Mouse (Mus musculus) ovary, postnatal 14 days (tissue): ENCODE measurements around the gene Micu1.
"Not testable (repeated sequence)": the region's sequence is repeated elsewhere in the genome, so short reads cannot be mapped to it uniquely, and the experiment has no call there.

Experiments used
- DNase-seq: peaks from one replicate; pipeline ENCODE4 v3.0.0; 2022; ENCODE audit warnings: low spot score

The Micu1 gene

GRCm38 (mm10) chr10:59848953-59849352 is 146.7 kb downstream of the Micu1 start:
- no peak for DNase-seq

GRCm38 (mm10) chr10:59849371-59849770 is 147.1 kb downstream of the Micu1 start:
- no peak for DNase-seq

- DNase-seq = no peak
Observed at GRCm38 (mm10) chr10:59857157-59857556, 154.9 kb downstream of the Micu1 start.

- DNase-seq = no peak
Observed at GRCm38 (mm10) chr10:59860684-59861083, 158.4 kb downstream of the Micu1 start.

GRCm38 (mm10) chr10:59861201-59861600 is 158.9 kb downstream of the Micu1 start:
- DNase-seq = no peak

- no peak for DNase-seq
Observed at GRCm38 (mm10) chr10:59862816-59863440, 160.7 kb downstream of the Micu1 start.

- no peak for DNase-seq
Observed at GRCm38 (mm10) chr10:59863620-59864019, 161.3 kb downstream of the Micu1 start.

- no peak for DNase-seq
Observed at GRCm38 (mm10) chr10:59864232-59864875, 162.1 kb downstream of the Micu1 start.

GRCm38 (mm10) chr10:59864884-59865726 is 162.8 kb downstream of the Micu1 start:
- DNase-seq = peak; percentile 88

GRCm38 (mm10) chr10:59868266-59868665 is 166.0 kb downstream of the Micu1 start:
- no peak for DNase-seq

GRCm38 (mm10) chr10:59870038-59870437 is 167.8 kb downstream of the Micu1 start:
- no peak for DNase-seq

GRCm38 (mm10) chr10:59872651-59873050 is 170.4 kb downstream of the Micu1 start:
- not testable (repeated sequence) for DNase-seq

- DNase-seq = no peak
Observed at GRCm38 (mm10) chr10:59873206-59873605, 170.9 kb downstream of the Micu1 start.

- no peak for DNase-seq
Observed at GRCm38 (mm10) chr10:59873613-59874012, 171.3 kb downstream of the Micu1 start.

- DNase-seq = no peak
Observed at GRCm38 (mm10) chr10:59875396-59875795, 173.1 kb downstream of the Micu1 start.

- not testable (repeated sequence) for DNase-seq
Observed at GRCm38 (mm10) chr10:59876698-59877097, 174.4 kb downstream of the Micu1 start.

GRCm38 (mm10) chr10:59877421-59878117 is 175.3 kb downstream of the Micu1 start:
- DNase-seq = no peak

- DNase-seq = no peak
Observed at GRCm38 (mm10) chr10:59878823-59879222, 176.5 kb downstream of the Micu1 start.

GRCm38 (mm10) chr10:59879255-59880028 is 177.2 kb downstream of the Micu1 start, which contains the start of gene Dnajb12:
Dnajb12 (plus strand) TSS chr10:59879556.
- DNase-seq = peak; percentile 91

GRCm38 (mm10) chr10:59880029-59880386 is 177.7 kb downstream of the Micu1 start:
- DNase-seq = no peak

- no peak for DNase-seq
Observed at GRCm38 (mm10) chr10:59880837-59881236, 178.6 kb downstream of the Micu1 start.
